Mouse (Mus musculus) CH12.LX (cell line): Measurements from ENCODE around the gene Rims4. TPM values are rescaled to one million over a fixed set of nuclear protein-coding genes. Genes with fewer than 3 reads are reported as not detected.

Source experiments
- DNase-seq: peaks from one replicate; pipeline ENCODE4 v3.0.0-alpha.2; 2013; ENCODE audit errors: extremely low read depth
- H3K27ac ChIP-seq: 2 replicates; pipeline ENCODE4 v1.5.1; 2012; ENCODE audit warnings: low read depth, mild to moderate bottlenecking, control low read depth, moderate library complexity; ENCODE audit not compliant: insufficient read depth
- H3K27me3 ChIP-seq: replicated peaks from 2 replicates; pipeline ENCODE3; 2012; ENCODE audit warnings: inconsistent platforms
- H3K36me3 ChIP-seq, 2 experiments: replicated peaks in 1 of 2; 2 replicates each; pipeline versions ENCODE3 to v1.6.1; 2012; ENCODE audit warnings: inconsistent platforms in 1 of 2, low read length in 1 of 2, mild to moderate bottlenecking in 1 of 2, mixed read lengths in 1 of 2, moderate library complexity in 1 of 2; ENCODE audit not compliant: control insufficient read depth in 1 of 2, insufficient read depth in 1 of 2
- H3K4me1 ChIP-seq, 2 experiments: 2 replicates each; pipeline ENCODE4 v1.6.1; 2012; ENCODE audit warnings: inconsistent platforms in 1 of 2, moderate library complexity in 1 of 2; ENCODE audit not compliant: insufficient read depth in 2 of 2, control insufficient read depth in 1 of 2
- H3K4me2 ChIP-seq: 2 replicates; pipeline ENCODE4 v1.6.1; 2012; ENCODE audit warnings: low read depth, mild to moderate bottlenecking, control low read depth; ENCODE audit not compliant: poor library complexity, insufficient read depth, severe bottlenecking
- H3K4me3 ChIP-seq, 3 experiments: fragments of 150-350 bp in 1 of 3; sonication (generic) in 1 of 3; replicated peaks in 1 of 3; 2 replicates each; pipeline versions ENCODE3 to v1.5.1; 2011 to 2012; ENCODE audit warnings: low read depth in 2 of 3, low read length in 2 of 3, mild to moderate bottlenecking in 2 of 3, moderate library complexity in 2 of 3, control low read depth in 1 of 3, improper control_type of control experiment in 1 of 3, inconsistent platforms in 1 of 3, mixed read lengths in 1 of 3; ENCODE audit not compliant: poor library complexity in 1 of 3
- H3K79me2 ChIP-seq: replicated peaks from 2 replicates; pipeline ENCODE4 v1.6.1; 2012; ENCODE audit warnings: mild to moderate bottlenecking, moderate library complexity; ENCODE audit not compliant: control insufficient read depth, poor library complexity, insufficient read depth, severe bottlenecking; ENCODE audit errors: extremely low read depth
- H3K9ac ChIP-seq: 2 replicates; pipeline ENCODE4 v1.6.1; 2012; ENCODE audit warnings: low read depth, mild to moderate bottlenecking, control low read depth, moderate library complexity; ENCODE audit not compliant: insufficient read depth
- H3K9me3 ChIP-seq: replicated peaks from 2 replicates; pipeline ENCODE3; 2012; ENCODE audit warnings: low read length, inconsistent platforms, mixed read lengths
- BHLHE40 ChIP-seq: IDR thresholded peaks from 2 replicates; pipeline ENCODE4 v1.6.1; 2011; ENCODE audit warnings: mild to moderate bottlenecking, low read depth, low read length, improper control_type of control experiment
- CHD1 ChIP-seq: IDR thresholded peaks from 2 replicates; pipeline ENCODE4 v1.6.1; 2012; ENCODE audit warnings: low read depth, low read length, improper control_type of control experiment, inconsistent platforms
- CHD2 ChIP-seq: IDR thresholded peaks from 2 replicates; pipeline ENCODE4 v1.6.1; 2011; ENCODE audit warnings: low read length, improper control_type of control experiment
- ELF1 ChIP-seq: IDR thresholded peaks from 2 replicates; pipeline ENCODE4 v1.6.1; 2014; ENCODE audit warnings: low read depth, mild to moderate bottlenecking, inconsistent platforms, low read length, improper control_type of control experiment
- GABPA ChIP-seq: IDR thresholded peaks from 2 replicates; pipeline ENCODE4 v1.6.1; 2012; ENCODE audit warnings: low read depth, low read length, improper control_type of control experiment, inconsistent platforms; ENCODE audit not compliant: insufficient replicate concordance
- HCFC1 ChIP-seq: IDR thresholded peaks from 2 replicates; pipeline ENCODE4 v1.6.1; 2012; ENCODE audit warnings: low read depth, mild to moderate bottlenecking, inconsistent platforms, low read length, improper control_type of control experiment
- JUN ChIP-seq: IDR thresholded peaks from 2 replicates; pipeline ENCODE4 v1.6.1; 2011; ENCODE audit warnings: low read depth, mild to moderate bottlenecking, low read length, improper control_type of control experiment, moderate library complexity; ENCODE audit not compliant: insufficient read depth
- MAX ChIP-seq: IDR thresholded peaks from 2 replicates; pipeline ENCODE4 v1.6.1; 2011; ENCODE audit warnings: low read length, improper control_type of control experiment
- MAZ ChIP-seq: IDR thresholded peaks from 2 replicates; pipeline ENCODE4 v1.6.1; 2012; ENCODE audit warnings: low read depth, mild to moderate bottlenecking, inconsistent platforms, low read length, improper control_type of control experiment, moderate library complexity
- MXI1 ChIP-seq: IDR thresholded peaks from 2 replicates; pipeline ENCODE4 v1.6.1; 2011; ENCODE audit warnings: mild to moderate bottlenecking, low read depth, low read length, improper control_type of control experiment
- MYC ChIP-seq: IDR thresholded peaks from 2 replicates; pipeline ENCODE4 v1.6.1; 2011; ENCODE audit warnings: low read depth, mild to moderate bottlenecking, improper control_type of control experiment, low read length
- NELFE ChIP-seq: IDR thresholded peaks from 2 replicates; pipeline ENCODE4 v1.6.1; 2011; ENCODE audit warnings: low read depth, low read length, improper control_type of control experiment
- NRF1 ChIP-seq: IDR thresholded peaks from 2 replicates; pipeline ENCODE4 v1.6.1; 2014; ENCODE audit warnings: low read depth, mild to moderate bottlenecking, inconsistent platforms, low read length, improper control_type of control experiment, moderate library complexity
- POLR2AphosphoS2 ChIP-seq: IDR thresholded peaks from 2 replicates; pipeline ENCODE4 v1.6.1; 2011; ENCODE audit warnings: low read depth, low read length, improper control_type of control experiment
- RAD21 ChIP-seq: IDR thresholded peaks from 2 replicates; pipeline ENCODE4 v1.6.1; 2011; ENCODE audit warnings: low read depth, mild to moderate bottlenecking, low read length, improper control_type of control experiment, moderate library complexity
- RCOR1 ChIP-seq: conservative IDR thresholded peaks from 2 replicates; pipeline ENCODE4 v1.6.1; 2012; ENCODE audit warnings: low read depth, mild to moderate bottlenecking, inconsistent platforms, low read length, improper control_type of control experiment
- SIN3A ChIP-seq: IDR thresholded peaks from 2 replicates; pipeline ENCODE4 v1.6.1; 2012; ENCODE audit warnings: low read length, improper control_type of control experiment, inconsistent platforms
- SMC3 ChIP-seq: IDR thresholded peaks from 2 replicates; pipeline ENCODE4 v1.6.1; 2011; ENCODE audit warnings: low read depth, low read length, improper control_type of control experiment
- TBP ChIP-seq: conservative IDR thresholded peaks from 2 replicates; pipeline ENCODE4 v1.6.1; 2011; ENCODE audit warnings: low read depth, low read length, improper control_type of control experiment
- USF1 ChIP-seq: IDR thresholded peaks from 2 replicates; pipeline ENCODE4 v1.6.1; 2014; ENCODE audit warnings: low read depth, mild to moderate bottlenecking, inconsistent platforms, low read length, improper control_type of control experiment
- USF2 ChIP-seq: conservative IDR thresholded peaks from 2 replicates; pipeline ENCODE4 v1.6.1; 2011; ENCODE audit warnings: low read depth, low read length, improper control_type of control experiment
- ZKSCAN1 ChIP-seq: IDR thresholded peaks from 2 replicates; pipeline ENCODE4 v1.6.1; 2012; ENCODE audit warnings: low read depth, inconsistent platforms, low read length, improper control_type of control experiment, borderline replicate concordance
- ZNF384 ChIP-seq: IDR thresholded peaks from 2 replicates; pipeline ENCODE4 v1.6.1; 2012; ENCODE audit warnings: low read depth, low read length, improper control_type of control experiment, inconsistent platforms
- dilution Hi-C: fragments of 300-500 bp; cut with MboI; formaldehyde crosslinking; loops from 2 replicates; pipeline ENCODE4 v1.14.3; 2020; ENCODE audit warnings: low sequenced_read_pairs; ENCODE audit not compliant: extremely low pct_unique_long_range_greater_than_20kb, extremely low pct_ligation_motif_present
- in situ Hi-C: fragments of 300-500 bp; cut with MboI; formaldehyde crosslinking; loops from 3 replicates; pipeline ENCODE4 v1.14.3; 2019; ENCODE audit warnings: low sequenced_read_pairs, low pct_ligation_motif_present, low pct_unique_long_range_greater_than_20kb, mixed read lengths
- polyA plus RNA-seq: library from polyadenylated mRNA; unstranded; fragments of >175 nt; gene quantifications from 2 replicates; pipeline ENCODE4 v1.2.1, GENCODE M21; 2012; ENCODE audit warnings: low read depth; ENCODE audit not compliant: insufficient read length
- total RNA-seq, 2 experiments: library from RNA; depleted of rRNA; stranded (reverse); fragments of 300-350 nt in 1 of 2; fragments of >200 nt in 1 of 2; gene quantifications; 2 replicates each; pipeline ENCODE4 v1.2.3; 2012 to 2014

The Rims4 gene
- total RNA-seq (2012; rRNA removed) (not detected in 2 replicates), total RNA-seq (2014; rRNA removed) (not detected in 2 replicates), polyA plus RNA-seq (not detected in 2 replicates)

DNA sequence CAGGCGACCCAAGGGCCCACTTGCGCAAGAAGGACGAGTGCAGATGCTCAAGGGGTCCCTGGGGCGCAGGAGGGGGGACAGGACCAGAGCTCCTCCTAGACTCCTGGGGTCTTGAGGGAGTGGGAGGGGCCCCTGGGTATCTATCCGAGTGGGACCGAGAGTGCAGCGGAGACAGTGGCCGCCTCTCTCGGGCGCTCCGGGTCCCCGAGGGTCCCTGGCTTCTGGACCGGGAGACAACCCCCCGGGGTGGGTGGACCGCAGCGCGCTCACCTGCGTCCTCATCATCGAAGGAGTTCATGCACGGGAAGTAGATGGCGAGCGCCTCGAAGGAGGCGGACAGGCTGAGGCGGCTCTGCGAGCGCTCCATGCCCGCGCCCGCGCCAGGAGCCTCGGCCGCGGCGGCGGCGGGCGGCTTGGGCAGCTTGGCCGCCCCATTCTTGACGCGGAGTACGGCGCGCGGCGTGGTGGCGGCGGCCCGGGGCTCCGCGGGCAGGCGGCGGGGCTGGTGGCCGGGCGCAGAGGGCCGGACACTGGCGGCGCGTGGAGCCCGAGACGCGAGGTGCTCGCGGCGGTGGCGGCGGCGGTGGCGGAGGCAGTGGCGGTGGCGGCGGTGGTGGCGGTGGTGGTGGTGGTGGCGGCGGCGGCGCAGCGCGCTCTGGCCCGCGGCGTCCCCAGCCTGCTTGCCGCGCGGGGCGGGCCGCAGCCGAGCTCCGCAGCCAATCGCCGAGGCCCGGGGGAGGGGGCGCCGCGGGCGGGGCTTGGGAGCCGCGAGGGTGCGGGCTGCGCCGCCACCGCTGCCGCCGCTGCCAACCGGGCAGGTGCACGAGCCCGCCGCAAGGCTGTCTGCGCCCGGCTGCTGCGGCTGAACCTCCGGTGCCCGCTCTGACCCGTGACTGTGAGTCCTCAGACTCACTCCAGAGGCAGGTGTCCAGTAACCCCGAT, at the start of gene Rims4:
Gene Rims4 (minus strand): TSS at position 367 of the 942 bp plus-strand sequence.
- Histone ChIP-seq H3K9me3 (no peaks in the 10 kb centered on the region), H3K4me3 (no peak within 1 kb of the TSS), H3K9ac (no peak within 1 kb of the TSS)
- TF ChIP-seq RAD21 (no peak), MYC (no peak), JUN (no peak), ZKSCAN1 (no peak), BHLHE40 (no peak), RCOR1 (no peak), NRF1 (no peak), MAX (no peak), USF1 (no peak)
- TF ChIP-seq, all 38 proteins: peak for 0
- H3K27me3 ChIP-seq: peaks cover 76% of the 10 kb centered on the region
- in situ Hi-C loops (no loop called here), dilution Hi-C loops (no loop called here)
- H3K36me3 ChIP-seq: no peaks in the 10 kb centered on the region
- no peaks in the 10 kb centered on the region for H3K79me2 ChIP-seq
- H3K4me2 ChIP-seq: no peak within 1 kb of the TSS
- DNase-seq: no peak
- no peaks in the 10 kb centered on the region; a peak in 1 of 4 replicates for H3K4me1 ChIP-seq
- H3K27ac ChIP-seq: no peak within 1 kb of the TSS

DNA sequence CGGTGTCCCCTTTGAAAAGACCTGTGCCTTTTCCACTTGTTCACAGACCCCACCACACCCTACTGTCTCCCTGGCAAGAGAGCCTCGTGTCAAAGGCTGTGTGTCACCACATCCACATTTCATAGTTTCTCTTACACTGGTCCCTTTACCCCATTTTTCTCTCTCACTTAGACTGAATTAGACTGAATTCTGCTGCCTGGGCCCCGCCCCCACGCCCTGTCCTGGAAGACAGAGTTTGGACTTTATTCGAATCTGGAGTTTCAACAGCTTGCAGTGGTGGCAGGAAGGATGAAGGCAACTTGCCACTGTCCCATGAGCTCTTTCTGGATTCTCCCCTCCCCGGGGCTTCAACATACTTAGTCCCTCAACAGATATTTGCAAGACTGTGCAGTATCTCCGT, 47.2 kb upstream of the Rims4 start:
- in situ Hi-C loops: loop anchor here (25.0 kb wide), 1 partner anchor 103 kb away; the partner anchor contains the start of gene Kcnk15
- no peaks in the 10 kb centered on the region for H3K79me2 ChIP-seq
- dilution Hi-C loops: no loop called here
- H3K4me2 ChIP-seq: no peak overlapping the region
- no peak overlapping the region for H3K27ac ChIP-seq
- H3K4me3 ChIP-seq: no peak overlapping the region
- TF ChIP-seq CHD1: no peak
- TF ChIP-seq MXI1: no peak
- no peak for TF ChIP-seq ZNF384
- TF ChIP-seq SMC3: no peak
- no peak for TF ChIP-seq POLR2AphosphoS2
- TF ChIP-seq TBP: no peak
- TF ChIP-seq NELFE: no peak
- no peak for TF ChIP-seq GABPA
- TF ChIP-seq MAZ: no peak
- no peak for TF ChIP-seq JUN
- TF ChIP-seq MAX: no peak
- no peak for TF ChIP-seq ELF1
- no peak for TF ChIP-seq CHD2
- TF ChIP-seq HCFC1: no peak
- no peak for TF ChIP-seq USF2
- no peak for TF ChIP-seq SIN3A
- TF ChIP-seq RAD21: no peak
- TF ChIP-seq NRF1: no peak
- no peak for TF ChIP-seq MYC
- no peak overlapping the region for H3K9ac ChIP-seq
- H3K27me3 ChIP-seq: peaks cover 51% of the 10 kb centered on the region
- H3K36me3 ChIP-seq: no peaks in the 10 kb centered on the region
- H3K9me3 ChIP-seq: peaks cover 15% of the 10 kb centered on the region
- H3K4me1 ChIP-seq: no peaks in the 10 kb centered on the region
- DNase-seq: no peak
